Mouse (Mus musculus) embryo, embryonic 9.5 days (tissue): ENCODE data around the gene Focad.
A peak's percentile ranks its signal among the peaks of the same experiment; 100 is the strongest.

Source experiments
- DNase-seq: peaks from one replicate; pipeline ENCODE4 v3.0.0-alpha.2; 2017; ENCODE audit errors: extremely low spot score

The Focad gene

GRCm38 (mm10) chr4:88400302-88400991, 306.0 kb downstream of the Focad start:
- no peak for DNase-seq

- DNase-seq, result no peak
Observed at GRCm38 (mm10) chr4:88400992-88401313, 306.5 kb downstream of the Focad start.

- DNase-seq, result no peak
Observed at GRCm38 (mm10) chr4:88402884-88403283, 308.5 kb downstream of the Focad start.

GRCm38 (mm10) chr4:88406887-88407696, 312.7 kb downstream of the Focad start:
- DNase-seq, result peak; percentile 2

GRCm38 (mm10) chr4:88409279-88409678, 314.9 kb downstream of the Focad start:
- DNase-seq, result no peak

- DNase-seq, result no peak
Observed at GRCm38 (mm10) chr4:88412331-88412730, 317.9 kb downstream of the Focad start.

GRCm38 (mm10) chr4:88415017-88415416, 320.6 kb downstream of the Focad start:
- DNase-seq, result no peak

GRCm38 (mm10) chr4:88419378-88419777, 324.9 kb downstream of the Focad start:
- DNase-seq, result no peak

- no peak for DNase-seq
Observed at GRCm38 (mm10) chr4:88424563-88424962, 330.1 kb downstream of the Focad start.

GRCm38 (mm10) chr4:88427630-88428239, 333.3 kb downstream of the Focad start:
- DNase-seq, result no peak

GRCm38 (mm10) chr4:88432412-88433024, 338.1 kb downstream of the Focad start:
- DNase-seq, result no peak

GRCm38 (mm10) chr4:88436593-88437165, 342.2 kb downstream of the Focad start:
- DNase-seq, result no peak

GRCm38 (mm10) chr4:88437166-88437565, 342.7 kb downstream of the Focad start:
- DNase-seq, result no peak

GRCm38 (mm10) chr4:88437917-88438316, 343.5 kb downstream of the Focad start:
- DNase-seq, result no peak

- peak; percentile 76 for DNase-seq
Observed at GRCm38 (mm10) chr4:88438326-88438989, 344.0 kb downstream of the Focad start, which contains the start of gene Hacd4. TSS of gene Hacd4 (minus strand) at chr4:88438928.

- no peak for DNase-seq
Observed at GRCm38 (mm10) chr4:88438990-88439329, 344.5 kb downstream of the Focad start.

- DNase-seq, result no peak
Observed at GRCm38 (mm10) chr4:88439669-88440123, 345.3 kb downstream of the Focad start.

- no peak for DNase-seq
Observed at GRCm38 (mm10) chr4:88440814-88441213, 346.4 kb downstream of the Focad start.

GRCm38 (mm10) chr4:88448976-88449375, 354.5 kb downstream of the Focad start:
- DNase-seq, result no peak

- no peak for DNase-seq
Observed at GRCm38 (mm10) chr4:88450087-88450765, 355.8 kb downstream of the Focad start.

GRCm38 (mm10) chr4:88458093-88458492, 363.7 kb downstream of the Focad start:
- DNase-seq, result no peak
